Mouse (Mus musculus) kidney, adult 2 months (tissue): Measurements from ENCODE around the gene Mfn2. TPM values are rescaled to one million over a fixed set of nuclear protein-coding genes. Genes with fewer than 3 reads are reported as not detected.

Source experiments
- DNase-seq: peaks from one replicate; pipeline ENCODE4 v3.0.0; 2021
- H3K27ac ChIP-seq: fragments of 200-500 bp; 2 replicates; pipeline ENCODE4 v1.5.1; 2012; ENCODE audit warnings: low read depth, low read length, control low read depth, inconsistent platforms; ENCODE audit not compliant: insufficient read depth
- H3K27me3 ChIP-seq: fragments of 200-500 bp; replicated peaks from 2 replicates; pipeline ENCODE4 v1.6.1; 2012; ENCODE audit warnings: mild to moderate bottlenecking, moderate library complexity, low read length, inconsistent platforms; ENCODE audit not compliant: control insufficient read depth, insufficient read depth
- H3K36me3 ChIP-seq: fragments of 200-500 bp; 2 replicates; pipeline ENCODE4 v1.6.1; 2012; ENCODE audit warnings: mild to moderate bottlenecking, moderate library complexity, low read length, inconsistent platforms; ENCODE audit not compliant: control insufficient read depth, insufficient read depth
- H3K4me1 ChIP-seq: fragments of 200-500 bp; 2 replicates; pipeline ENCODE4 v1.6.1; 2011; ENCODE audit warnings: low read length; ENCODE audit not compliant: control insufficient read depth, insufficient read depth
- H3K4me3 ChIP-seq: fragments of 200-500 bp; 2 replicates; pipeline ENCODE4 v1.5.1; 2011; ENCODE audit warnings: mild to moderate bottlenecking, low read depth, low read length, control low read depth; ENCODE audit not compliant: insufficient read depth
- CTCF ChIP-seq: fragments of 200-500 bp; conservative IDR thresholded peaks from 2 replicates; pipeline ENCODE4 v1.5.1; 2011; ENCODE audit warnings: low read depth, mild to moderate bottlenecking, control low read depth, low read length, moderate library complexity, mixed read lengths; ENCODE audit not compliant: insufficient read depth, insufficient read length
- POLR2A ChIP-seq: fragments of 200-500 bp; IDR thresholded peaks from one replicate; pipeline ENCODE4 v1.6.1; 2011; ENCODE audit warnings: low read depth, low read length, control low read depth
- WGBS: fragments of 180-500 bp; shearing (Covaris S2); methylation state at CpG from one replicate; pipeline ENCODE4 v1.1.7; 2018; 5-methylcytosine and 5-hydroxymethylcytosine counted together
- polyA plus RNA-seq: library from polyadenylated mRNA; depleted of rRNA; stranded (reverse); fragments of >200 nt; gene quantifications from 2 replicates; pipeline ENCODE4 v1.2.3, GENCODE M21; 2012

Mfn2 gene
- polyA plus RNA-seq, 1 experiment, result 82.8 TPM

DNA sequence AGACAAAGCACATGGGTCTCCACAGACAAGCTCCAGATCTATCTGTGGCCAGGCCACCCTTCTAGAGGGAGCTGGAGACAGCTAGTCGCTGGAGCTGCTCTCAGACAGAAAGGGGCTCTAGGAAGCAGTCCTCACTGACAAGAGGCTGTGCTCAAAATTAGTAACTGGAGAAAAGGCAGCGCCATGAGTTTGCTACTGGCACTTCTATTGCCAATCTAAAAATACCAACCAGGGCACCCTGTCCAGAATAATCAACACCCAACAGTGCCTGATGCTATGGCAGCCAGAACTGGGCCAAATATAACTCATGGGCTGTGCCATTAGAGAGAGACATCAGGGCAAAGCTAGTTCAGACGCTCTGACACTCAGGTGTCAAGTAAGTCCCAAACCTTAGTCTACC lies 7.2 kb downstream of the Mfn2 start:
- TF ChIP-seq CTCF (no peak), POLR2A (no peak)
- Histone ChIP-seq H3K4me3 (no peak overlapping the region), H3K27ac (no peak overlapping the region), H3K4me1 (no peaks in the 10 kb centered on the region; the same call in 1 of the 2 replicates), H3K27me3 (no peaks in the 10 kb centered on the region), H3K36me3 (no peaks in the 10 kb centered on the region; the same call in none of the 2 replicates)
- DNase-seq, result no peak
- WGBS, result 87% methylated on average over 3 of the region's 3 CpGs

DNA sequence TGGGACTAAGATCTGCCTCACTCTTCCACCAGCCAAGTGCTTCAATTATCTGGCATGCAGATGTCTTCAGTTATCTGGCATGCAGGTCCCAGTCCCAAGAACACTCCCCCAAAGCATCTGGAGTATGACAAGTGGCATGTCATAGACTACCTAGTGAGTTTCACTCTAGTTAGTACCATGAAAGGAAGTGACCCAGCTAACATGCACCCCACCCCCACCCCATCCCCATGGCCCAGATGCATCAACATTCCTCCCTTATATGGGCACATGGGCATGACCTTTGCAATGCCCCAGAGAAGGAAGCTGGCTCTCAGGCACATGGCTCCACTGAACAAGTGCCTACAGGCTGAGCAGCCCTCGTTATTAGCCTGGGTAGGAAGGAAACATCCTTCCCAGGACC lies 8.1 kb downstream of the Mfn2 start:
- 31% methylated on average over 1 of the region's 1 CpGs for WGBS
- TF ChIP-seq CTCF (no peak), POLR2A (no peak)
- no peak for DNase-seq
- no peaks in the 10 kb centered on the region; the same call in 1 of the 2 replicates for H3K4me1 ChIP-seq
- H3K4me3 ChIP-seq, result no peak overlapping the region
- H3K27ac ChIP-seq, result no peak overlapping the region
- H3K36me3 ChIP-seq, result no peaks in the 10 kb centered on the region; the same call in none of the 2 replicates
- H3K27me3 ChIP-seq, result no peaks in the 10 kb centered on the region

DNA sequence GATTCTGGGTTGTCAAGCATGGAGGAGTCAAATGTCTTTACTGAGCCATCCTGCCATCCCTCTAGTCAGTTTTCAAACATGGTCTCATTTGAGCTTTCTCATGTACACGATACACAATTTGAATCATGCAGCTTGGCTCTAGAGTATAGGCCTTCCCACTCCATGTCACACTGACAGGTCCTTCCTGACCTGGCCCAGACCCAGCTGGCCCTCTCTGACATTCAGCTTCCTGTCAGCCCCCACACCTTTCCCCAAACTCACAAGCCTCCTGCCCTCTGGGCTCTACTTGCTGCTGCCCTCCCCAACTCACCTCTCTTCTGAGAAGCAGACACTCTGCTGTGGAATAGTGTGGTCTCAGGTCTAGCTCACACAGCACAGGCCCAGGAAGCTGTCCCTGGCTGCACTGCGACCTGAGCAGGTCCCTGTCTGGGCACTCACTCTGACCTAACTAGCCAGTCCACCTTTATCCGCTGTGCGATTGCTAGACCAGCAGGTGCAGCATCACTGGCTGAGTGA lies 8.6 kb downstream of the Mfn2 start:
- WGBS, result 82% methylated on average over 4 of the region's 4 CpGs
- no peaks in the 10 kb centered on the region for H3K27me3 ChIP-seq
- H3K4me3 ChIP-seq, result no peak overlapping the region
- H3K27ac ChIP-seq, result no peak overlapping the region
- no peak for TF ChIP-seq CTCF
- DNase-seq, result no peak
- H3K36me3 ChIP-seq, result no peaks in the 10 kb centered on the region; the same call in none of the 2 replicates
- H3K4me1 ChIP-seq, result no peaks in the 10 kb centered on the region; the same call in 1 of the 2 replicates

DNA sequence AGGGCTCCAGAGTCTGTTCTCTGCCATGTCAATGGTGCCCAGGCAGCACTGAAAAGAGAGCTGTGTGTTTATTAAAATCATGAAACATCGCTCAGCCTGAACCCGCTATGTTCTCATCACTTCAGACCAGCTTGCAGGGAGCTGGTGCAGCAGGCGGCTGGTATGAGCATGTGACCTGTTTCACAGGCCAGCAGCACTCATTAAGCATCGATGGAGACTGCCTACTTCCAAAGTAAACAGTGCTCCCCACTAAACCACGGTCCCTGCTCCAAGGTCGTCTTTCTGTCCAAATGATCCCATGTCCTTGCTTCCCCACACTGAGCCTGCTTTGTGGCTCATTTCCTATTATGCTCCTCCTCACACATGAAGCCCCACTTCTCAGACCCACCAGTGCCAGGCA lies 14.2 kb downstream of the Mfn2 start:
- DNase-seq, result peak; percentile 49
- TF ChIP-seq CTCF (no peak), POLR2A (no peak)
- H3K4me3 ChIP-seq, result no peak overlapping the region

DNA sequence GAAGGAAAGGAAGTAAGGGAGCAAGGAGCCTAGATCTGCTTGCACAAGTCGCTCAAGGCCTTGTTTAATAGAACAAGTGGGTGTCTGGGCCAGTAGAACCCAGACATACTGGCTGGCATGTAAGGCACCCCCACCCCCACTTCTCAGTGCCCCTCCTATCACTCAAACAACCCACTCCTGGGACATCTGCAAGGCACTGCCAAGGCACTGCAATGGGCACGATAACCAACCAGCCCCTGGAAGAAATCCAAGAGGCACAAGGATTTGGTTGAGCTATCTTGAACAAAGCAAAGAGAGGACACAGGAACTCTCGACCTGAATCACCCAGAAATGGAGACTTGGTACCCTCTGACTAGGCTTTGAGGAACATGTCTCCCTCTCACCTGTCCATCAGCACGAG lies 16.3 kb downstream of the Mfn2 start:
- Histone ChIP-seq H3K4me1 (no peaks in the 10 kb centered on the region), H3K27me3 (no peaks in the 10 kb centered on the region), H3K27ac (no peak overlapping the region), H3K4me3 (no peak overlapping the region), H3K36me3 (peaks cover 7% of the 10 kb centered on the region)
- 79% methylated on average over 4 of the region's 4 CpGs for WGBS
- TF ChIP-seq CTCF (no peak), POLR2A (no peak)
- DNase-seq, result no peak

More for the DNA sequence above, 14.2 kb downstream of the Mfn2 start:
- peaks cover 7% of the 10 kb centered on the region for H3K36me3 ChIP-seq
- H3K27me3 ChIP-seq, result no peaks in the 10 kb centered on the region
- H3K27ac ChIP-seq, result peak overlapping the region; percentile 31
- H3K4me1 ChIP-seq, result no peaks in the 10 kb centered on the region
- 53% methylated on average over 6 of the region's 6 CpGs for WGBS

DNA sequence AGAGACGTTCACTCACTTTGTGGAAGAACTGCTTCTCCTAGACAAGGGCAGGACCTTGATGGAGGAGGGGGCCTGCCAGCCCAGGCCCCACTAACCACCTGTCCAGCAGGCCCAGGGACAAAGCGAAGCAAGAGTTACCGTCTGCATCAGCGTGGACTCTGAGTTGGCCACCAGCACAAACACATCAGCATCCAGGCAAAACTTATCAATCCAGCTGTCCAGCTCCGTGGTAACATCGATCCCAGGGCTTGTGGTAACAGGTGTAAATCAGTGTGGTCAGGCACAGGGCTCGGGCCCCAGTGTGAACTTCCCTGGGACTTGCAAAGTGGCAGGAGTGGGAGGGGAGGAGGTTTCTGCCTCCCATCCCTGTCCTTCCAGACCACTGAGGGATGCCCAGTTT lies 17.2 kb downstream of the Mfn2 start:
- no peaks in the 10 kb centered on the region for H3K27me3 ChIP-seq
- no peak for DNase-seq
- H3K4me3 ChIP-seq, result no peak overlapping the region
- 90% methylated on average over 7 of the region's 7 CpGs for WGBS
- H3K27ac ChIP-seq, result no peak overlapping the region
- H3K4me1 ChIP-seq, result no peaks in the 10 kb centered on the region
- peaks cover 7% of the 10 kb centered on the region for H3K36me3 ChIP-seq
- TF ChIP-seq CTCF (no peak), POLR2A (no peak)

DNA sequence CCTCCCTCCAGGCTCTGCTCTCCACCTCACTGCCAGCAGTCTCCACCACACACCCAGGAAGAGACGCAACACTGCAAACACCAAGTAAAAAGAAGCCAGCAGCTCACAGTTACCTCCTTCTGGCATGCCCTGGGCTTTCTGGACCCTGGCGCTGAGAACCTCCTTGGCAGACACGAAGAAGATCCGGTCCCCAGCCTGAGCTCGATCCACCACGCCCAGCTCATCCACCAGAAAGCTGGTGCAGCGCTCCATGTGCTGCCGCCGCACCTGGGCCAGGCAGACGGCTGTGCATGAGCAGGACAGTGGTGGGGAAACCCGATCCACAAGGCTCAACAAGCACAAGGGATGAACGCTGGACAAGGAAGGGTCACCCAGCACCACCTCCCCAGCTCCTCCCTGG lies 18.3 kb downstream of the Mfn2 start:
- no peaks in the 10 kb centered on the region for H3K4me1 ChIP-seq
- no peak overlapping the region for H3K27ac ChIP-seq
- H3K27me3 ChIP-seq, result no peaks in the 10 kb centered on the region
- TF ChIP-seq POLR2A (no peak), CTCF (no peak)
- WGBS, result 81% methylated on average over 12 of the region's 12 CpGs
- peaks cover 7% of the 10 kb centered on the region for H3K36me3 ChIP-seq
- H3K4me3 ChIP-seq, result no peak overlapping the region
- DNase-seq, result no peak
